Mouse (Mus musculus) MEL (cell line): ENCODE measurements around the gene Foxd1. TPM values are rescaled to one million over a fixed set of nuclear protein-coding genes. Genes with fewer than 3 reads are reported as not detected.

Experiments used
- DNase-seq: peaks from one replicate; pipeline ENCODE4 v3.0.0; 2011; ENCODE audit warnings: low read depth, low spot score
- H3K27ac ChIP-seq: 2 replicates; pipeline ENCODE4 v1.5.1; 2012; ENCODE audit warnings: low read depth, mild to moderate bottlenecking, control low read depth, low read length, moderate library complexity; ENCODE audit not compliant: control insufficient read depth
- H3K27me3 ChIP-seq, 2 experiments: fragments of 150-350 bp in 1 of 2; sonication (generic) in 1 of 2; 2 replicates each; pipeline ENCODE4 v1.6.1; 2012; ENCODE audit warnings: low read length in 2 of 2, mild to moderate bottlenecking in 2 of 2, improper control_type of control experiment in 1 of 2, moderate library complexity in 1 of 2; ENCODE audit not compliant: insufficient read depth in 2 of 2, control insufficient read depth in 1 of 2
- H3K36me3 ChIP-seq, 2 experiments: 2 replicates each; pipeline ENCODE4 v1.6.1; 2012 to 2014; ENCODE audit warnings: low read length in 2 of 2, improper control_type of control experiment in 1 of 2, inconsistent platforms in 1 of 2, mild to moderate bottlenecking in 1 of 2; ENCODE audit not compliant: insufficient read depth in 2 of 2, control insufficient read depth in 1 of 2
- H3K4me1 ChIP-seq, 2 experiments: fragments of 150-350 bp in 1 of 2; sonication (generic) in 1 of 2; 2 replicates each; pipeline ENCODE4 v1.6.1; 2012; ENCODE audit warnings: low read length in 2 of 2, improper control_type of control experiment in 1 of 2, mild to moderate bottlenecking in 1 of 2; ENCODE audit not compliant: insufficient read depth in 2 of 2, control insufficient read depth in 1 of 2
- H3K4me3 ChIP-seq, 2 experiments: fragments of 150-350 bp in 1 of 2; sonication (generic) in 1 of 2; 2 replicates each; pipeline ENCODE4 v1.5.1; 2012; ENCODE audit warnings: low read depth in 2 of 2, low read length in 2 of 2, mild to moderate bottlenecking in 2 of 2, moderate library complexity in 2 of 2, control low read depth in 1 of 2, improper control_type of control experiment in 1 of 2; ENCODE audit not compliant: control insufficient read depth in 1 of 2, insufficient read depth in 1 of 2
- H3K79me2 ChIP-seq: 2 replicates; pipeline ENCODE4 v1.6.1; 2012; ENCODE audit warnings: mild to moderate bottlenecking, low read length, moderate library complexity; ENCODE audit not compliant: control insufficient read depth, poor library complexity, insufficient read depth
- H3K9ac ChIP-seq: 2 replicates; pipeline ENCODE4 v1.6.1; 2012; ENCODE audit warnings: low read depth, mild to moderate bottlenecking, control low read depth, low read length, moderate library complexity; ENCODE audit not compliant: control insufficient read depth, poor library complexity, severe bottlenecking
- H3K9me3 ChIP-seq: fragments of 150-350 bp; sonication (generic); replicated peaks from 2 replicates; pipeline ENCODE4 v1.6.1; 2012; ENCODE audit warnings: mild to moderate bottlenecking, low read length, improper control_type of control experiment, moderate library complexity; ENCODE audit not compliant: insufficient read depth
- CHD1 ChIP-seq: IDR thresholded peaks from 2 replicates; pipeline ENCODE4 v1.6.1; 2012; ENCODE audit warnings: low read depth, mild to moderate bottlenecking, inconsistent platforms, low read length, improper control_type of control experiment
- CTCF ChIP-seq, 3 experiments: IDR thresholded peaks in 2 of 3; conservative IDR thresholded peaks in 1 of 3; 2 replicates each; pipeline ENCODE4 v1.5.1; 2011 to 2012; ENCODE audit warnings: low read length in 3 of 3, low read depth in 2 of 3, mild to moderate bottlenecking in 2 of 3, improper control_type of control experiment in 1 of 3, inconsistent platforms in 1 of 3, mixed read lengths in 1 of 3, moderate library complexity in 1 of 3; ENCODE audit not compliant: control insufficient read depth in 1 of 3, insufficient read depth in 1 of 3, poor library complexity in 1 of 3, severe bottlenecking in 1 of 3
- E2F4 ChIP-seq: IDR thresholded peaks from 2 replicates; pipeline ENCODE4 v1.6.1; 2011; ENCODE audit warnings: low read depth, low read length, improper control_type of control experiment, borderline replicate concordance
- ETS1 ChIP-seq: IDR thresholded peaks from 2 replicates; pipeline ENCODE4 v1.6.1; 2012; ENCODE audit warnings: low read depth, mild to moderate bottlenecking, inconsistent platforms, low read length, improper control_type of control experiment, moderate library complexity
- HCFC1 ChIP-seq: IDR thresholded peaks from 2 replicates; pipeline ENCODE4 v1.6.1; 2012; ENCODE audit warnings: low read depth, mild to moderate bottlenecking, inconsistent platforms, low read length, improper control_type of control experiment, moderate library complexity
- KAT2A ChIP-seq: conservative IDR thresholded peaks from 2 replicates; pipeline ENCODE4 v1.6.1; 2012; ENCODE audit warnings: low read depth, low read length, improper control_type of control experiment, inconsistent platforms
- MEF2A ChIP-seq: IDR thresholded peaks from 2 replicates; pipeline ENCODE4 v1.6.1; 2014; ENCODE audit warnings: low read depth, mild to moderate bottlenecking, inconsistent platforms, low read length, improper control_type of control experiment; ENCODE audit not compliant: poor library complexity, insufficient replicate concordance, severe bottlenecking; ENCODE audit errors: extremely low read depth
- MXI1 ChIP-seq: IDR thresholded peaks from 2 replicates; pipeline ENCODE4 v1.6.1; 2011; ENCODE audit warnings: mild to moderate bottlenecking, low read depth, low read length, improper control_type of control experiment
- MYB ChIP-seq: IDR thresholded peaks from 2 replicates; pipeline ENCODE4 v1.6.1; 2011; ENCODE audit warnings: mild to moderate bottlenecking, low read depth, low read length, improper control_type of control experiment
- MYC ChIP-seq: IDR thresholded peaks from 2 replicates; pipeline ENCODE4 v1.6.1; 2011; ENCODE audit warnings: low read depth, mild to moderate bottlenecking, low read length, improper control_type of control experiment, moderate library complexity
- NELFE ChIP-seq: IDR thresholded peaks from 2 replicates; pipeline ENCODE4 v1.6.1; 2011; ENCODE audit warnings: low read depth, low read length, improper control_type of control experiment
- NRF1 ChIP-seq: IDR thresholded peaks from 2 replicates; pipeline ENCODE4 v1.6.1; 2014; ENCODE audit warnings: low read depth, mild to moderate bottlenecking, inconsistent platforms, low read length, improper control_type of control experiment, moderate library complexity; ENCODE audit not compliant: poor library complexity, insufficient read depth, severe bottlenecking
- POLR2A ChIP-seq, 2 experiments: IDR thresholded peaks; 2 replicates each; pipeline ENCODE4 v1.6.1; 2011 to 2012; ENCODE audit warnings: low read length in 2 of 2, mild to moderate bottlenecking in 2 of 2, control low read depth in 1 of 2, improper control_type of control experiment in 1 of 2, low read depth in 1 of 2, moderate library complexity in 1 of 2; ENCODE audit not compliant: control insufficient read depth in 1 of 2, insufficient read depth in 1 of 2, poor library complexity in 1 of 2
- RAD21 ChIP-seq: IDR thresholded peaks from 2 replicates; pipeline ENCODE4 v1.6.1; 2011; ENCODE audit warnings: mild to moderate bottlenecking, low read depth, low read length, improper control_type of control experiment
- SIN3A ChIP-seq: IDR thresholded peaks from 2 replicates; pipeline ENCODE4 v1.6.1; 2012; ENCODE audit warnings: low read length, improper control_type of control experiment, inconsistent platforms
- TBP ChIP-seq: IDR thresholded peaks from 2 replicates; pipeline ENCODE4 v1.8.0; 2011; ENCODE audit warnings: low read depth, low read length, improper control_type of control experiment
- TCF12 ChIP-seq: IDR thresholded peaks from 2 replicates; pipeline ENCODE4 v1.6.1; 2014; ENCODE audit warnings: low read depth, mild to moderate bottlenecking, inconsistent platforms, low read length, improper control_type of control experiment, moderate library complexity
- UBTF ChIP-seq: IDR thresholded peaks from 2 replicates; pipeline ENCODE4 v1.6.1; 2012; ENCODE audit warnings: low read depth, mild to moderate bottlenecking, inconsistent platforms, low read length, improper control_type of control experiment, moderate library complexity, borderline replicate concordance; ENCODE audit not compliant: insufficient read depth
- USF1 ChIP-seq: IDR thresholded peaks from 2 replicates; pipeline ENCODE4 v1.6.1; 2014; ENCODE audit warnings: low read depth, mild to moderate bottlenecking, inconsistent platforms, low read length, improper control_type of control experiment, moderate library complexity
- ZC3H11A ChIP-seq: IDR thresholded peaks from 2 replicates; pipeline ENCODE4 v1.6.1; 2012; ENCODE audit warnings: low read depth, mild to moderate bottlenecking, inconsistent platforms, low read length, improper control_type of control experiment
- ZKSCAN1 ChIP-seq: IDR thresholded peaks from 2 replicates; pipeline ENCODE4 v1.6.1; 2012; ENCODE audit warnings: low read depth, mild to moderate bottlenecking, inconsistent platforms, low read length, improper control_type of control experiment, moderate library complexity
- ZMIZ1 ChIP-seq: IDR thresholded peaks from 2 replicates; pipeline ENCODE4 v1.6.1; 2012; ENCODE audit warnings: low read depth, mild to moderate bottlenecking, inconsistent platforms, low read length, improper control_type of control experiment, moderate library complexity
- ZNF384 ChIP-seq: IDR thresholded peaks from 2 replicates; pipeline ENCODE4 v1.6.1; 2012; ENCODE audit warnings: low read depth, mild to moderate bottlenecking, inconsistent platforms, low read length, improper control_type of control experiment
- polyA plus RNA-seq, 2 experiments: library from polyadenylated mRNA; stranded (reverse) in 1 of 2; unstranded in 1 of 2; fragments of >175 nt in 1 of 2; fragments of >200 nt in 1 of 2; gene quantifications; 2 replicates each; pipeline versions ENCODE4 v1.2.1 to v1.2.4; 2012; ENCODE audit warnings: low replicate concordance in 2 of 2, low read depth in 1 of 2; ENCODE audit not compliant: insufficient read length in 2 of 2, insufficient read depth in 1 of 2, missing spikeins in 1 of 2
- total RNA-seq: library from RNA; depleted of rRNA; stranded (reverse); fragments of 300-350 nt; gene quantifications from 2 replicates; pipeline ENCODE4 v1.2.3, GENCODE M21; 2012

The Foxd1 gene
- total and polyA plus RNA-seq, 3 experiments: not detected

DNA sequence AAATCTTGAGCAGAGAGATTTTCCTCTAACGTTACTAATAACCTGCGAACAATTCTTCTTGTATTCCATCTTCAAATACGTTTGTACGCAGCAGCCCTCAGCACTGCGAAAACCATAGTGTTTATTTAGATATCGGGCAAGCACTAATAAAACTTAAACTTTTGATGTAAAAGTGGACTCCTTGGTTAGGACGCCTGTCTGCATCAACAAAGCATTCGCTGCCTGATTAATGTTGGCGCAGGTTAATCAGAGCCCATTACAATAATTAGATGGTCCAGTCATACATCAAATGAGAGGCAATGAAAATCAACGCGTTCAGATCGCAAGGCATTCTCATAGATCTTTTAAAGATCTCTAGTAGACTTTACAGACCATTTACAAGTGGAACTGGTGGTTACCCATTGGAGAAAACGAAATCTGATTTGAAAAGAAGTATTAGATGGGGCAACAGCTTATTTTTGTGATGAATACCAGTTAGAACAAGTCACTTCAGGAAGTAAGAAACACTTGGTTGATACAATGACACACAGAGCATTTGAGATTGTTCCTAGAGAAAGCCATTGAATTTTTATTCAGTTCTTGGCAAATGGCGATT, 1.6 kb upstream of the Foxd1 start (continued):
- TF ChIP-seq UBTF (no peak), MYB (no peak), SIN3A (no peak)

GRCm38 (mm10) chr13:98353709-98354089, 343 bp upstream of the Foxd1 start:
- Histone ChIP-seq H3K9me3 (no peaks in the 10 kb centered on the region), H3K27ac (no peak overlapping the region), H3K4me1 (no peaks in the 10 kb centered on the region), H3K36me3 (no peaks in the 10 kb centered on the region), H3K79me2 (no peaks in the 10 kb centered on the region), H3K27me3 (no peaks in the 10 kb centered on the region), H3K4me3 (no peak overlapping the region), H3K9ac (no peak overlapping the region)
- no peak for TF ChIP-seq TBP
- no peak for TF ChIP-seq CHD1
- TF ChIP-seq MYB: no peak
- TF ChIP-seq ZMIZ1: no peak
- TF ChIP-seq HCFC1: no peak
- no peak for TF ChIP-seq RAD21
- no peak for TF ChIP-seq USF1
- no peak for TF ChIP-seq MXI1
- TF ChIP-seq NELFE: no peak
- TF ChIP-seq NRF1: no peak
- TF ChIP-seq TCF12: no peak
- no peak for DNase-seq

DNA sequence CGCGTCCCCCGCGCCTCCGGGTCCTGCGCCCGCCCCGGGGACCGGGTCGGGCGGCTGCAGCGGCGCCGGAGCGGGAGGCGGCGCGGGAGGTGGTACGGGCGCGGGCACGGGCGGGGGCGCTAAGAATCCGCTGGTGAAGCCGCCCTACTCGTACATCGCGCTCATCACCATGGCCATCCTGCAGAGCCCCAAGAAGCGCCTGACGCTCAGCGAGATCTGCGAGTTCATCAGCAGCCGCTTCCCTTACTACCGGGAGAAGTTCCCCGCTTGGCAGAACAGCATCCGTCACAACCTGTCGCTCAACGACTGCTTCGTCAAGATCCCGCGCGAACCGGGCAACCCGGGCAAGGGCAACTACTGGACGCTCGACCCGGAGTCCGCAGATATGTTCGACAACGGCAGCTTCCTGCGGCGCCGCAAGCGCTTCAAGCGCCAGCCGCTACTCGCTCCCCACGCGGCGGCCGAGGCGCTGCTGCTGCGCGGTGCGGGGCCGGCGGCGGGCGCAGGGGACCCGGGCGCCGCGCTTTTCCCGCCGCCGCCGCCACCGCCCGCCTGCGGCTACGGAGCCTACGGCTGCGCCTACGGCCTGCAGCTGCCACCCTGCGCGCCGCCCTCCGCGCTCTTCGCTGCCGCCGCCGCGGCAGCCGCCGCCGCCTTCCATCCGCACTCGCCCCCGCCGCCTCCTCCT, 973 bp downstream of the Foxd1 start:
- DNase-seq: no peak
- no peak overlapping the region for H3K27ac ChIP-seq
- H3K9me3 ChIP-seq: no peaks in the 10 kb centered on the region
- no peak overlapping the region for H3K4me3 ChIP-seq
- no peaks in the 10 kb centered on the region for H3K79me2 ChIP-seq
- H3K36me3 ChIP-seq: no peaks in the 10 kb centered on the region
- no peaks in the 10 kb centered on the region for H3K27me3 ChIP-seq
- H3K9ac ChIP-seq: no peak overlapping the region
- H3K4me1 ChIP-seq: no peaks in the 10 kb centered on the region
- no peak for TF ChIP-seq E2F4
- TF ChIP-seq USF1: no peak
- no peak for TF ChIP-seq POLR2A (IDR thresholded peaks at IDR 0.05; ENCODE audit: control insufficient read depth in 1 of 2, insufficient read depth in 1 of 2, low read depth in 1 of 2, low read length in 2 of 2, poor library complexity in 1 of 2)
- no peak for TF ChIP-seq TCF12
- no peak for TF ChIP-seq ZMIZ1
- no peak for TF ChIP-seq KAT2A
- no peak for TF ChIP-seq MYC
- TF ChIP-seq CTCF (IDR thresholded peaks at IDR 0.05 in 2 of 3, conservative IDR thresholded peaks at IDR 0.05 in 1 of 3; ENCODE audit: control insufficient read depth in 1 of 3, insufficient read depth in 1 of 3, low read depth in 2 of 3, low read length in 3 of 3, poor library complexity in 1 of 3, severe bottlenecking in 1 of 3): no peak
- TF ChIP-seq ZKSCAN1: no peak
- no peak for TF ChIP-seq MEF2A
- no peak for TF ChIP-seq NELFE
- TF ChIP-seq SIN3A: no peak
- no peak for TF ChIP-seq ZC3H11A
- TF ChIP-seq ZNF384: no peak
- no peak for TF ChIP-seq ETS1
